Mouse (Mus musculus): Measurements from ENCODE around the gene Tlr4. TPM values are rescaled to one million over a fixed set of nuclear protein-coding genes. Genes with fewer than 3 reads are reported as not detected.

Gene Tlr4
- polyA plus RNA-seq, 1 experiment from 2014 or later = 3.4 TPM

- no peak overlapping the region for H3K4me2 ChIP-seq (replicated peaks; ENCODE audit: low read depth)
- no peak overlapping the region for H3K4me3 ChIP-seq (ENCODE audit: low read depth, low read length)
- H3K27ac ChIP-seq (replicated peaks) = no peak overlapping the region
- H3K27me3 ChIP-seq (ENCODE audit: control insufficient read depth, insufficient read depth, low read length) = no peaks in the 10 kb centered on the region
- no peaks in the 10 kb centered on the region for H3K9me3 ChIP-seq (ENCODE audit: control insufficient read depth, low read length)
- TF ChIP-seq EP300 (optimal IDR thresholded peaks at IDR 0.05) = no peak
- ATAC-seq (ENCODE audit: low FRiP score, low TSS enrichment) (no peak), DNase-seq (ENCODE audit: low spot score) (no peak)
- H3K36me3 ChIP-seq (ENCODE audit: control insufficient read depth, insufficient read depth, low read length) = no peaks in the 10 kb centered on the region
- H3K4me1 ChIP-seq (replicated peaks; ENCODE audit: control insufficient read depth, insufficient read depth) = no peaks in the 10 kb centered on the region
- no peak overlapping the region for H3K9ac ChIP-seq (ENCODE audit: low read length)
- WGBS = 72% methylated on average over 3 of the region's 3 CpGs
Measured at GRCm38 (mm10) chr4:66816364-66817026, 10.9 kb upstream of the Tlr4 start.

- Histone ChIP-seq H3K4me2 (replicated peaks; ENCODE audit: low read depth) (no peak overlapping the region), H3K9me3 (ENCODE audit: control insufficient read depth, low read length) (no peaks in the 10 kb centered on the region), H3K4me3 (ENCODE audit: low read depth, low read length) (no peak overlapping the region), H3K9ac (ENCODE audit: low read length) (no peak overlapping the region), H3K36me3 (ENCODE audit: control insufficient read depth, insufficient read depth, low read length) (no peaks in the 10 kb centered on the region), H3K27me3 (ENCODE audit: control insufficient read depth, insufficient read depth, low read length) (no peaks in the 10 kb centered on the region), H3K4me1 (replicated peaks; ENCODE audit: control insufficient read depth, insufficient read depth) (no peaks in the 10 kb centered on the region), H3K27ac (replicated peaks) (no peak overlapping the region)
- TF ChIP-seq EP300 (optimal IDR thresholded peaks at IDR 0.05) (no peak), CTCF (IDR thresholded peaks at IDR 0.05; ENCODE audit: low read depth) (no peak)
- DNase-seq (ENCODE audit: low spot score) (no peak), ATAC-seq (ENCODE audit: low FRiP score, low TSS enrichment) (no peak)
- WGBS = 46% methylated on average over 2 of the region's 2 CpGs
Measured at GRCm38 (mm10) chr4:66821171-66821570, 6.2 kb upstream of the Tlr4 start.

GRCm38 (mm10) chr4:66821764-66822163 lies 5.6 kb upstream of the Tlr4 start:
- Histone ChIP-seq H3K36me3 (ENCODE audit: control insufficient read depth, insufficient read depth, low read length) (no peaks in the 10 kb centered on the region), H3K9ac (ENCODE audit: low read length) (no peak overlapping the region), H3K27ac (replicated peaks) (no peak overlapping the region), H3K4me2 (replicated peaks; ENCODE audit: low read depth) (no peak overlapping the region), H3K27me3 (ENCODE audit: control insufficient read depth, insufficient read depth, low read length) (no peaks in the 10 kb centered on the region), H3K9me3 (ENCODE audit: control insufficient read depth, low read length) (no peaks in the 10 kb centered on the region), H3K4me1 (replicated peaks; ENCODE audit: control insufficient read depth, insufficient read depth) (no peaks in the 10 kb centered on the region), H3K4me3 (ENCODE audit: low read depth, low read length) (no peak overlapping the region)
- ATAC-seq (ENCODE audit: low FRiP score, low TSS enrichment) (no peak), DNase-seq (ENCODE audit: low spot score) (no peak)
- 72% methylated on average over 3 of the region's 3 CpGs for WGBS
- TF ChIP-seq EP300 (optimal IDR thresholded peaks at IDR 0.05) (no peak), CTCF (IDR thresholded peaks at IDR 0.05; ENCODE audit: low read depth) (no peak)

- peak overlapping the region; percentile 88 for H3K27ac ChIP-seq (replicated peaks)
- H3K4me1 ChIP-seq (replicated peaks; ENCODE audit: control insufficient read depth, insufficient read depth) = no peaks in the 10 kb centered on the region
- 20% methylated on average over 6 of the region's 6 CpGs for WGBS
- H3K27me3 ChIP-seq (ENCODE audit: control insufficient read depth, insufficient read depth, low read length) = no peaks in the 10 kb centered on the region
- H3K9ac ChIP-seq (ENCODE audit: low read length) = peak overlapping the region; percentile 61
- H3K36me3 ChIP-seq (ENCODE audit: control insufficient read depth, insufficient read depth, low read length) = no peaks in the 10 kb centered on the region
- DNase-seq (ENCODE audit: low spot score) (no peak), ATAC-seq (ENCODE audit: low FRiP score, low TSS enrichment) (no peak; the same call in 1 of the 2 replicates)
- TF ChIP-seq EP300 (optimal IDR thresholded peaks at IDR 0.05) = no peak
- TF ChIP-seq CTCF (IDR thresholded peaks at IDR 0.05; ENCODE audit: low read depth) = no peak
- peak overlapping the region; percentile 59 for H3K4me2 ChIP-seq (replicated peaks; ENCODE audit: low read depth)
- no peaks in the 10 kb centered on the region for H3K9me3 ChIP-seq (ENCODE audit: control insufficient read depth, low read length)
- peak overlapping the region; percentile 42 for H3K4me3 ChIP-seq (ENCODE audit: low read depth, low read length)
Measured at GRCm38 (mm10) chr4:66828163-66828668, 832 bp downstream of the Tlr4 start.

GRCm38 (mm10) chr4:66828686-66829085 lies 1.3 kb downstream of the Tlr4 start:
- 16% methylated on average over 5 of the region's 5 CpGs for WGBS

GRCm38 (mm10) chr4:66838071-66838470 lies 10.7 kb downstream of the Tlr4 start:
- Histone ChIP-seq H3K4me3 (ENCODE audit: low read depth, low read length) (no peak overlapping the region), H3K36me3 (ENCODE audit: control insufficient read depth, insufficient read depth, low read length) (no peaks in the 10 kb centered on the region), H3K4me1 (replicated peaks; ENCODE audit: control insufficient read depth, insufficient read depth) (no peaks in the 10 kb centered on the region), H3K9me3 (ENCODE audit: control insufficient read depth, low read length) (no peaks in the 10 kb centered on the region), H3K27me3 (ENCODE audit: control insufficient read depth, insufficient read depth, low read length) (no peaks in the 10 kb centered on the region), H3K27ac (replicated peaks) (no peak overlapping the region), H3K9ac (ENCODE audit: low read length) (no peak overlapping the region), H3K4me2 (replicated peaks; ENCODE audit: low read depth) (no peak overlapping the region)
- 66% methylated on average over 2 of the region's 2 CpGs for WGBS
- ATAC-seq (ENCODE audit: low FRiP score, low TSS enrichment) (no peak), DNase-seq (ENCODE audit: low spot score) (no peak)
- TF ChIP-seq CTCF (IDR thresholded peaks at IDR 0.05; ENCODE audit: low read depth) (no peak), EP300 (optimal IDR thresholded peaks at IDR 0.05) (no peak)

More at GRCm38 (mm10) chr4:66828686-66829085, 1.3 kb downstream of the Tlr4 start:
- no peaks in the 10 kb centered on the region for H3K27me3 ChIP-seq (ENCODE audit: control insufficient read depth, insufficient read depth, low read length)
- no peaks in the 10 kb centered on the region for H3K36me3 ChIP-seq (ENCODE audit: control insufficient read depth, insufficient read depth, low read length)
- no peak overlapping the region for H3K9ac ChIP-seq (ENCODE audit: low read length)
- no peaks in the 10 kb centered on the region for H3K9me3 ChIP-seq (ENCODE audit: control insufficient read depth, low read length)
- H3K4me1 ChIP-seq (replicated peaks; ENCODE audit: control insufficient read depth, insufficient read depth) = no peaks in the 10 kb centered on the region
- peak overlapping the region; percentile 74 for H3K27ac ChIP-seq (replicated peaks)
- TF ChIP-seq EP300 (optimal IDR thresholded peaks at IDR 0.05) (no peak), CTCF (IDR thresholded peaks at IDR 0.05; ENCODE audit: low read depth) (no peak)
- H3K4me3 ChIP-seq (ENCODE audit: low read depth, low read length) = peak overlapping the region; percentile 8; the same call in 1 of the 2 replicates
- DNase-seq (ENCODE audit: low spot score) = peak; percentile 18
- peak; percentile 95 for ATAC-seq (ENCODE audit: low FRiP score, low TSS enrichment)
- peak overlapping the region; percentile 59 for H3K4me2 ChIP-seq (replicated peaks; ENCODE audit: low read depth)

Measured in stomach, postnatal 0 days (tissue).